Mouse (Mus musculus) ZHBTc4 (cell line): ENCODE measurements around the gene Kpna6.

ENCODE experiments used
- DNase-seq: peaks from one replicate; pipeline ENCODE4 v3.0.0-alpha.2; 2011; ENCODE audit warnings: low read depth, low spot score

Gene Kpna6

DNA sequence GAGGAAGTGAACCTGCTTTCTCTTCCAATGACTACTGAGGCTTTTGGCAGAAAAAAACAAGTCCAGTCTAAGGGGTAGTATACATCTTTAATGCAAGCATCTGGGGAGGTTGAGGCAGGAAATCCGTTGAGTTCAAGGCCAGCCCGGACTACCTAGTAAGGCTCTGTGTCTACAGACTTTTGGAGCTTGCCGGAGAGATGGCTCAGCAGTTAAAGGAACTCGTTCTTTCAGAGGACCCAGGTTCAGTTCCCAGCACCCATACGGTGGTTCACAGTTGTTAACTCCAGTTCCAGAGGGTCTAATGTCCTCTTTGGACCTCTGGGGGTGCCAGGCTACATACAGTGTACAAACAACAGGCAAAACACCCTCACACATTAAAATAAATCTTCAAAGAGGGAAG lies 54.5 kb downstream of the Kpna6 start:
- DNase-seq: no peak

DNA sequence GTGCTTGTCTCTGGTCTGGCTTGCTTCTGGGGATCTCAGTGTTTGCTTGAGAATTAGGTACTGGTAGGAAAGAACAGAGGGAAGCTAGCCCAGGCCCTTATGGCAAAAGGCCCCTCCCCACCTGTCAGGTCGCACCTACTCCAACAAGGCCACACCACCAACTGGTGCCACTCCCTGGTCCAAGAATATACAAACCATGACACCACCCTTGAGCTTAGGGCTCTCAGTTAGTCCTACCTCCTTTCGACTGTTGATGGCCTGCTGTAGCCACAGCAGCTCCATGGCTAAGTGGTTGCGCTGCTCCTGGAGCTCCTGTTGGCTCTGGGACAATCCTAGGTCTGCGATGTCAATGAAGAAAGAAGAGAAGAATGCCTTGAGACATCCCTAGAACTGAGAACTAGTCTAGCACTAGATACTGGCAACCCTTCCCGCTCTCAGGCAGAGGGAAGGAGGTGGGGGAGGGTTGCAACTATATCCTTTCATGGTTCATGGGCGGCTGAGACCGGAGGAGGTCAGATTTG lies 55.4 kb downstream of the Kpna6 start:
- no peak for DNase-seq

GRCm38 (mm10) chr4:129616631-129617030 lies 55.9 kb downstream of the Kpna6 start:
- no peak for DNase-seq

DNA sequence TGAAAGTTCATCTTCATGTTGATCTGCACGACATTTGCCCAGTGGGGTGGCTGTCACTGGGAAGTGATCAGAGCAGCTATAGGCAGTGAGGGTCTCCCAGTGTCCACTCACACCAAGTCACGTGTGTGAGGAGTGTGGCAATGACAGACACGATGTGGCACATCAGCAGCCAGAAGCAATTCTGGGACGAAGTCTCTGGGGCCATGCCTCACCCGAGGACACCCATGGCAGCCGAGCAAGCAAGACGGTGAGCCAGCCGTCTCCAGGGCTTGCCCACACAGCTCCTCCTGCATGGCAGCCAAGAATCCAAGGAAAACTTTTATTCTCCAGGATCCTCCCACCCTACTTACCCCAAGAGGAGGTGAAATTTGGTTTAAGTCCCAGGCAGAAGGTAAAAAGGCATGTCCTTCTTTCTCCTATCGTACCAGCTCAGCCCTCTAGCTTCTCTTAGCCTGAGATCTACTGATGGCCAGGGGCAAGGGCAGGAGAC lies 56.7 kb downstream of the Kpna6 start:
- DNase-seq: no peak

DNA sequence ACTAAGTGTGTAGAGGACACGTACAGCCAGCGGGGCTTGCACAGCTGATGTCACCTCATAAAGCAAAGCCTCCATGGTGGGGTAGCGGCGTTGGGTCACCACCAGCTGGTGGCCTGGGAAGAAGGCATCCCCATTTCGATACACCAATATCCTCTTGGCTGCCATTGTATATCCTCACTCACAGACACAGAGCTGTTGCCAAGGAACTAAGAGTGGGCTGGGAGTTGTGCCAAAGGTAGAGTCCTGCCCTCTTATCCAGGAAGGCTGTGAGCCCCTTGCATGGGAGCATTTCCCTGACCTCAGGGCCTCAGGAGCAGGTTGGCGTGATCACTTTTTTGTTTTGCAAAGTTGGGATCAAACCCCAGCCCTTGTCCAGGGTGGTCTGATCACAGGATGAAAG lies 58.5 kb downstream of the Kpna6 start, which contains the start of gene Dcdc2b:
Gene Dcdc2b (minus strand): TSS at position 165 of the 400 bp plus-strand sequence.
- DNase-seq: no peak

DNA sequence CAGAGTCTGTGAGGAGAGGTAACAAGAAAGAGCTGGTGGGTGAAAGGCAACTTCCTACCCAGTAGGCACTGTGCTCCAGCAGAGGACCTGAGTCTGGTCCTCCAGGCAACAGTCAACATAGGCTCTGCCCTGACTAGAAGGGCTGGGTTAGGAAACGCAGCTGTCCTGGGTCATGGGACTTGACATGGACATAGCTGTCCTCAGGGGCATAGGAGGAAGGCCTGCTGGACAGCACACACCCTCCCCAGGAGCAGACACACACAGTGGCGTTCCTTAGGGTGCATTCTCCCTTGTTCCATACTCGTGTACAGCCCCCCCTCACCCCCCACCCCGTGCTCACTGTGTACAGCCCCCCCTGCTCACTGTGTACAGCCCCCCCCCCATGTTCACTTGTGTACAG lies 62.1 kb downstream of the Kpna6 start:
- DNase-seq: no peak

- peak; percentile 80 for DNase-seq
Measured at GRCm38 (mm10) chr4:129610026-129610425, 62.5 kb downstream of the Kpna6 start.

- no peak for DNase-seq
Measured at GRCm38 (mm10) chr4:129609139-129609631, 63.4 kb downstream of the Kpna6 start.

- DNase-seq: peak; percentile 94
Measured at GRCm38 (mm10) chr4:129608426-129609025, 64.0 kb downstream of the Kpna6 start.

DNA sequence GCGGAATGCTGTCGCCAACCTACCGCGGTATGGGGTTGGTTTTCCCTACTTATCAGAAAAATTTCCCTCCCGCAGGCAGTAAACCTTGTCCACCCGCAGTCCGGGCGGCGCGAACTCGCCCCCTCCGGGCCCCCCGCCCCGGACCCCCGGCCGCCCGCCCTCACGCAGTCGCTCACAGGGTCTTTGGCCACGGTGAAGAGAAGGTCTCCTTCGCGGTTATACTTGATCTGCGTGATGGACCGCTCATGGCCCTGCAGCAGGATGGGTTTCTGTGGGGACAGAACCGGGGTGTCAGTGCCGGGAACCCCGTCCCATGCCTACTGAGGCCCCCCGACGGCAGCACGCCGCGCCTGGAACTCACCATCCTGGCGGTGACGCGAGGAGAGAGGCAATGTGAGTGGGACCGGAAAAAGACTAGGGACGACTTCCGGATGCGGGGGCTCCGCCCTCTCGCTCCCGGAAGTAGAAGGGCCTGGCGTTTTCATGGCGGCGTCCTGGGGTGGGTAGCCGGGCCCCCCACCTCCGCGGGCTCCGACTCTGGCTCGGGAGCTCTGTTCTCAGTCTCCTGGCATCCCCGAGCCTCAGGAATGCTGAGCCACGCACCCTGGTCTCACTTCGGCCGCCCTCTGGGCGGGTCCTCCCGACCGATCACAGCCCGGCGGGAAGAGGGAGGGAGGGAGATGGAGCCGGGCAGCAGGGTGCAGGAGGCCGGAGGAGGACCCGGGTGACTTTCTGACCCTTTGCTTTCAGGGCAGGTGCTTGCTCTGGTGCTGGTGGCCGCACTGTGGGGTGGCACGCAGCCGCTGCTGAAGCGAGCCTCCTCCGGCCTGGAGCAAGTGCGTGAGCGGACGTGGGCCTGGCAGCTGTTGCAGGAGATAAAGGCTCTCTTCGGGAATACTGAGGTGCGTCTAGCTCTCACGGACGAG lies 72.1 kb downstream of the Kpna6 start, which contains the start of the genes Eif3i and Tmem234:
Gene Eif3i (minus strand): TSS at position 416 of the 926 bp plus-strand sequence.
Gene Tmem234 (plus strand): TSS at position 436 of the 926 bp plus-strand sequence.
- DNase-seq: peak; percentile 89
